Mouse (Mus musculus) liver, embryonic 18 days (tissue): ENCODE data around the gene Ndufb7. TPM values are rescaled to one million over a fixed set of nuclear protein-coding genes. Genes with fewer than 3 reads are reported as not detected.

Source experiments
- polyA plus RNA-seq: library from polyadenylated mRNA; depleted of rRNA; stranded (reverse); fragments of >200 nt; gene quantifications from 2 replicates; pipeline ENCODE4 v1.2.3, GENCODE M21; 2012; rRNA removed

Ndufb7 gene
- 193 and 194 TPM in 2 replicates for polyA plus RNA-seq

DNA sequence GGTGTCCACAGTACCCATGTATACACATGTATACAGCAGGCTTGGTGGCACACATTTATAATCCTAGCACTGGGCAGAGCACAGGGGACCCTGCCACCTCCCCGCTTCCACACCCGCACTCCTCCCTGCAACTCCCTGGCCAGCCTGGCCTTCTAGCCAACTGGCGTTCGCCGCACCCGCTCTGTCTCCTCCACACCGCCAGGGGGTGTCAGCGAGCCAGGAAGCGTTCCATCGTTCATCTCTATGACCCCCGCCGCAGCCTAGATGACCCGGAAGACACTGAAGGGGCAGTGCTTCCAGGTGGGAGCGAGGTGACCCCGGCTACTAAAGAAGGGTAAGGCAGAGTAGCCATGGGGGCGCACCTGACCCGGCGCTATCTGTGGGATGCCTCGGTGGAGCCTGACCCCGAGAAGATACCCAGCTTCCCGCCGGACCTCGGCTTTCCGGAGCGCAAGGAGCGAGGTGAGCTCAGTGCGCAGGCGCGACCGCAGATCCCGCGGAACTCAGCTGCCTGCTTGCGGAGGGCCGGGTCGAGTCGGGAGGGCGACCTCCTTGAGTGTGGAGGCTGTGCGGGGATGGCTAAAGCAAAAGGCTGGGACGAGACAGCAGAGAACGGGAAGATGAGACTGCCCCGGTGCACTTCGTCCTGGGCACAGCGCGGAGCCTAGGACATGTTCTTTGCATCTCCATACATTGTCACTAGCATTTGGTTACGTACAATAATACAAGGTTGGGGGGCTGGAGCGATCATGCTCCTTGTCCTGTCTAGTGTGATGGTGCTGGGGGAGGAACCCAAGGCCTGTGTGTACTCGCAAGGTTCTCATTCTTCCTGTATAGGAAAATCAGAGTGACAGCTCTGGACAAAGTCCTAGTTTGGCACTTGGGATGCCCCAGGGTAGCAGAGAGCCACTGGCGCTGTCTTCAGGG, at the start of gene Ndufb7:
Gene Ndufb7 (plus strand): TSS at position 203 of the 927 bp plus-strand sequence.

DNA sequence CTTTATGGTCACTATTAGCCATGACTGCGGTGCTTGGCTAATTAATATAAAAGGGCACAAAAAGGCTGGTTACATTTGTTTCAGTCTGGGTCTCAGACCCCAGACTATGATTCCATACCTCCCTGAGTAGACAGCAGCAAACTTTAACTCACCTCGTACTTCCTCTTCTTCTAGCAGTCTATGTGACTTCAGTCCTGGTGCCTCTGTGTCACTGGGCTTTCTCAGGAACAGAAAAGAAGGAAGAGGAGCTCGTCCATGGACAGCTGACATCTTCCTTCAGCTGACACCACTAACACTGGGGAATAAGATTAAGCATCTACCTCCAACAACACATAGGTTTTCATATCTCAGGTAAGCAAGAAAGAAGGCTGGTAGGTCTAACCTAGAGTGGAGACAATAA, 30.7 kb upstream of the Ndufb7 start, which contains the start of gene Olfr370:
Gene Olfr370 (plus strand): TSS at position 45 of the 400 bp plus-strand sequence.

DNA sequence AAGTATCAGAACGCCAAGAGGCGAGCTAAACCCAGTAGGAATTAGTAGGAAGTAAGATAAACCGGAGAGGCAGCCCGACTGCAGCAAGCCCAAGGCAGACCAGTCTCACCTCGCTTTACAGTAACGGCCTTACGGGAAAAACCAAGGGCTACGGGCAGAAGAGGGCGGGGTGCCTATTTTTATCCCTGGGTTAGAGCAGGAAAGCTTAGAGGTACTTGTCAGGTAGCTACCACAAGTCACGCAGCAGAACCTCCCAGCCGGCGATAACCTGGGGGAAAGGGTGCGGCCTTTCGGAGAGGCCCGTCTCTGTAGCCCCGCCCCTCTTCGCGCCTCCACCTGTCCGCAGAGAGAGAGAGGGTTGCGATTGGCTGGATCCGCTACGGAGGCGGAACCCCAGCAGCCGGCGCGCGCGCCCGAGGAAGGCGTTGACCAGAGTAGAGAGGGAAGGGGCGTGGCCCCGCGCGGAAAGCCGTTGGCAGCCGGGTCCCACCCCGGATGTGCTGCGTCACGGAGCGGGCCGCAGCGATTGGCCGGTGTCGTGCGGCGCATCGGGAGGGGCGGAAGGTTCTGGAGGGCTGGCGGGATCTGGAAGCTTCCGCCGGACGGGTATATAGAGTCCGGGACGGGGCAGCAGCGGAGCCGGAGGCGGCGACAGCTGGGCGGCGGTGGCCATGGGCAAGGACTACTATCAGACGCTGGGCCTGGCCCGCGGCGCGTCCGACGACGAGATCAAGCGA, 41.4 kb downstream of the Ndufb7 start, which contains the start of the genes Tecr and Dnajb1:
Gene Tecr (minus strand): TSS at position 311 of the 737 bp plus-strand sequence.
Gene Dnajb1 (plus strand): TSS at position 533 of the 737 bp plus-strand sequence.

Other genes starting within 250 kb of the Ndufb7 start
- gene Elmod2, start 234.2 kb upstream of the Ndufb7 start, polyA plus RNA-seq: 3.1 TPM in 2 replicates
- gene Mgat4d, start 218.2 kb upstream of the Ndufb7 start, polyA plus RNA-seq: not detected in 2 replicates
- 0.07 and 0.08 TPM in 2 replicates for gene Clgn, start 176.8 kb upstream of the Ndufb7 start, polyA plus RNA-seq
- 21.6 and 23.0 TPM in 2 replicates for gene Scoc, start 108.3 kb upstream of the Ndufb7 start, polyA plus RNA-seq
- gene Olfr370, start 30.9 kb upstream of the Ndufb7 start, polyA plus RNA-seq: not detected in 2 replicates
- gene Tecr, start 41.3 kb downstream of the Ndufb7 start, polyA plus RNA-seq: 231 and 255 TPM in 2 replicates
- gene Dnajb1, start 41.5 kb downstream of the Ndufb7 start, polyA plus RNA-seq: 20.0 and 25.8 TPM in 2 replicates
- 27.5 and 28.5 TPM in 2 replicates for gene Gipc1, start 86.0 kb downstream of the Ndufb7 start, polyA plus RNA-seq
- 0.22 and 0.26 TPM in 2 replicates for gene Ptger1, start 100.0 kb downstream of the Ndufb7 start, polyA plus RNA-seq
- 14.0 and 17.3 TPM in 2 replicates for gene Pkn1, start 132.5 kb downstream of the Ndufb7 start, polyA plus RNA-seq
- 52.9 and 53.6 TPM in 2 replicates for gene Ddx39, start 148.5 kb downstream of the Ndufb7 start, polyA plus RNA-seq
- gene Adgre5, start 174.7 kb downstream of the Ndufb7 start, polyA plus RNA-seq: 23.1 and 25.2 TPM in 2 replicates